Mouse (Mus musculus) bone marrow, adult 2 months (tissue): ENCODE measurements around the gene Zbed6. TPM values are rescaled to one million over a fixed set of nuclear protein-coding genes. Genes with fewer than 3 reads are reported as not detected.
"Not testable (repeated sequence)": the region's sequence is repeated elsewhere in the genome, so short reads cannot be mapped to it uniquely, and the experiment has no call there.

Experiments used
- H3K27ac ChIP-seq: fragments of 200-500 bp; 2 replicates; pipeline ENCODE4 v1.5.1; 2012; ENCODE audit warnings: low read depth, mild to moderate bottlenecking, control low read depth, inconsistent platforms, low read length; ENCODE audit not compliant: control insufficient read depth, poor library complexity, insufficient read depth
- H3K4me1 ChIP-seq: fragments of 200-500 bp; 2 replicates; pipeline ENCODE4 v1.6.1; 2011; ENCODE audit warnings: low read length; ENCODE audit not compliant: control insufficient read depth, insufficient read depth
- H3K4me3 ChIP-seq: fragments of 200-500 bp; replicated peaks from 2 replicates; pipeline ENCODE3; 2011; ENCODE audit warnings: mild to moderate bottlenecking, low read depth, low read length, control low read depth; ENCODE audit not compliant: control insufficient read depth
- CTCF ChIP-seq: fragments of 200-500 bp; IDR thresholded peaks from 2 replicates; pipeline ENCODE4 v1.5.1; 2011; ENCODE audit warnings: low read length, control low read depth; ENCODE audit not compliant: control insufficient read depth, insufficient read depth
- POLR2A ChIP-seq: fragments of 200-500 bp; IDR thresholded peaks from 2 replicates; pipeline ENCODE4 v1.6.1; 2011; ENCODE audit warnings: low read depth, mild to moderate bottlenecking, control low read depth, low read length, borderline replicate concordance; ENCODE audit not compliant: control insufficient read depth
- WGBS: fragments of 180-500 bp; shearing (Covaris S2); methylation state at CpG from one replicate; pipeline ENCODE4 v1.1.7; 2018; 5-methylcytosine and 5-hydroxymethylcytosine counted together
- polyA plus RNA-seq: library from polyadenylated mRNA; stranded (reverse); fragments of >200 nt; gene quantifications from 2 replicates; pipeline ENCODE4 v1.2.4, GENCODE M21; 2011; ENCODE audit warnings: low replicate concordance; ENCODE audit not compliant: missing spikeins, insufficient read depth, insufficient read length

Gene Zbed6
- polyA plus RNA-seq, 1 experiment = not detected

DNA sequence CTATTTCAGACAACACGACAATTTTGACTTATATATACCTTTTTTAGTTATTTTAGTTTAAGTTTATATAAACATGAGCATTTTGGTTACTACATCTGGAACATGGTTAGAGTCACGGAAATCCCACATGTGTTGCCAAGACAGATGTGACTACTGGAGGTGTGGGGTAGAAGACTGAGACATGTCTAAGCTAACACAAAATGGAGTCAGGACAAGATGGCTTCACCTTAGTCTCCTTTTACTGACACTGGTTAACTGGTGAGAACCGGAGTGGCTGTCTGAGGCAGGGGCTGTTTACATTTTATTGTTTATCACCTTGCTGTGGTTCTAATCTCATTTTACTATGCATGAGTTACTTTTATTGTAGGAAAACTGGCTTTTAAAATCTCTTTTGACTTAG lies 7.9 kb upstream of the Zbed6 start:
- 88% methylated on average over 3 of the region's 3 CpGs for WGBS
- TF ChIP-seq POLR2A (no peak), CTCF (no peak)
- no peak overlapping the region for H3K4me3 ChIP-seq

DNA sequence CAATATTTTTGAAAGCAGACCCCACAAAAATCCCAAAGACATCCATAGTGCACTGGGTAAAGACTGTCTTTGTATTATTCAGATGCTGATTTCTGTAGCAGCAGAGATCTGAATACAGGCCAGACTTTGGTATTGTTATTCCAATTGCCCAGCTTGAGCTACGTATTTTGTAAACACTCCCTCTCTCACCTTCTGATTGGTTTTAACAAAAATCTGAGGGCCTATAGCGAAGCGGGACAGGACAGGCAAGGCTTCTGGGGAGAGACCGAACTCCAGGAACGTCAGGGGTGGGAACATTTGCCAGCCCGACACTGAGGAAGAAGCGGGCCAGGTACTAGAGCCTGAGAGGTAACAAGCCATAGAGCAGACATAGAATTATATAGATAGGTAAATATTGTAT lies 7.0 kb upstream of the Zbed6 start:
- H3K4me3 ChIP-seq = no peak overlapping the region
- no peaks in the 10 kb centered on the region; the same call in 1 of the 2 replicates for H3K4me1 ChIP-seq
- TF ChIP-seq POLR2A (no peak), CTCF (no peak)
- no peak overlapping the region for H3K27ac ChIP-seq
- WGBS = 87% methylated on average over 7 of the region's 7 CpGs

More for the DNA sequence above, 7.9 kb upstream of the Zbed6 start:
- Histone ChIP-seq H3K27ac (no peak overlapping the region), H3K4me1 (no peaks in the 10 kb centered on the region; the same call in 1 of the 2 replicates)

DNA sequence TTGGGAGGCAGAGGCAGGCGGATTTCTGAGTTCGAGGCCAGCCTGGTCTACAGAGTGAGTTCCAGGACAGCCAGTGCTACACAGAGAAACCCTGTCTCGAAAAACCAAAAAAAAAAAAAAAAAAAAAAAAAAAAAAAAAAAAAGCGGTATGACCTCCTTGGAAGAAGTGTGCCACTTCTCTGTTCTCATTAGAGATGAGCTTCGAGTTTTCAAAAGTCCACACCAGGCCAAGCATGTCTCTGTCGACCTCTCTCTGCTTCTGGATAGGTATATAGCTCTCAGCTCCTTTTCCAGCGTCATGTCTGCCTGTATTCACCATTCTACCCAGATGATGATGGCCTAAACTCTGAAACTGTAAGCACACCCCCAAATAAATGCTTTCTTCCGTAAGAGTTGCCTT lies 5.0 kb upstream of the Zbed6 start:
- not testable (repeated sequence) for H3K4me1 ChIP-seq, H3K4me3 ChIP-seq, H3K27ac ChIP-seq
- WGBS = 74% methylated on average over 7 of the region's 8 CpGs

DNA sequence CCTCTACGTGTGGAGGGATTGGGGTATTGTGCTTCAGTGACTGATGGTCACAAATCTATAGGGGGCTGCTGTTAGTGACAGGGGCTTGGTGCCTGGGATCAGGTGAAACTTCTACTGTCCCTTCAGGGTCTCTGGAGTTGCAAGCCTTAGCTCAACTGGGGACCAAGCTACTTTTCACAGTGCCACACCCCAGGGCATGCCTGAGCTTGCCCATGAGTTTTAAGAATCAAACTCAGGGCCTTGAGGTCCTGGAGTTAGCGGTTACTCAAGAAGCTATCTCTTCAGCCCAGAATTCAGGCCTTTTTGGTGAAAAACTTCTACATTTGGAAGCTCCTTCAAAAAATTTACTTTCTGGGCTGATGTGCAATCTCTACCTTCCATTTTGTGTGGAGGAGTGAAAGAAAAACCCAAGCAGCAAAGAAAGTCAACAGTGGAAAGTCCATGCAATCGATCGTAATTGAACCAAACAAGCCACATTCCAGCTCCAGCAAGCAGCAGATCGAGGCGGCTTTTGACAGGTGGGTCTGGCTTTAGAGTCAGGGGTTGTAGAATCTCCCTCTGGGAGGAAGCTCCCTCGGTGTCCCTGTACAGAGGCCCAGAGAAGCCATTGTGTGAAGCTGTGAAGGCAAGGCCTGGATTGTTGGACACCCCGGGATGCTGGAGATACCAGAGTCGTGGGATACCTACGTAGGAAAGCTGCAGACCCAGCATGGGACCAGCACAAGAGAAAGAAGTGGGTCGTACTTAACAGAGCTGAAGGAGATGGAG lies 3.7 kb upstream of the Zbed6 start:
- Histone ChIP-seq H3K4me1 (no peaks in the 10 kb centered on the region), H3K4me3 (no peak overlapping the region), H3K27ac (no peak overlapping the region)
- 82% methylated on average over 11 of the region's 11 CpGs for WGBS
- no peak for TF ChIP-seq POLR2A
- TF ChIP-seq CTCF = no peak

DNA sequence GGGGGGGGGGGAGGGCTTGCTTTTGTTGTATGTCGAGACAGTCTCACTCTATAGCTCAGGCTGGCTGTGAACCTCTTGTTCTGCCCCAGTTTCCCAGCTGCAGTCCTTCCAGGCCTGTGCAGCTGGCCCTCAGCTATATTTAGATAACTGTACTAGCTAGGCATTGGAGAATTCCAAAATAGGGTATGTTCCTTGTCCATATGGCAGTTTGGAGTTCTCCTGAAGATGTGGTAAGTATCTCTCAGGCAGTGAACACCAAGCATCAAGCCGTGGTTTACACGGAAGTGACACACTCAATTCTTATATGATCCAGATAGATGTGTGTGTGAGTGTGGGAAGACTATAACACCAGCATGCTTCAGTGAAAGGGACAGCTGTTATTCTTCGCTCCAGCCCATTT lies 2.7 kb upstream of the Zbed6 start:
- TF ChIP-seq POLR2A (no peak), CTCF (no peak)
- Histone ChIP-seq H3K4me1 (no peaks in the 10 kb centered on the region), H3K27ac (no peak overlapping the region), H3K4me3 (no peak overlapping the region)
- 81% methylated on average over 4 of the region's 4 CpGs for WGBS

DNA sequence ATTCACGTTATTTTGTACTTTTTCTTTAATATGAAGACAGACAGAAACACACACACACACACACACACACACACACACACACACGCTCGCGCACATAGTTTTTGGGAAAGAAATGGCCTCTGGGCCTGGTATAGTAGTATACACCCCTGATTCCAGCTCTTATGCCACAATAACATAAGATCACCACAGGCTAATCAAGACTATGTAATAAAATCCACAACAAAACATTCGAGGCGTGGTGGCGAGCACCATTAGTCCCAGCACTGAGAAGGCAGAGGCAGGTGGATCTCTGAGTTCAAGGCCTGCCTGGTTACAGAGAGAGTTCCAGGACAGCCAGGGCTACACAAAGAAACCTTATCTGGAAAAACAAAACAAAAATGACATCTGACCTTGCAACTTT lies 2.3 kb upstream of the Zbed6 start:
- 92% methylated on average over 7 of the region's 7 CpGs for WGBS
- Histone ChIP-seq H3K27ac (no peak overlapping the region), H3K4me3 (no peak overlapping the region), H3K4me1 (no peaks in the 10 kb centered on the region)
- TF ChIP-seq POLR2A (no peak), CTCF (no peak)

DNA sequence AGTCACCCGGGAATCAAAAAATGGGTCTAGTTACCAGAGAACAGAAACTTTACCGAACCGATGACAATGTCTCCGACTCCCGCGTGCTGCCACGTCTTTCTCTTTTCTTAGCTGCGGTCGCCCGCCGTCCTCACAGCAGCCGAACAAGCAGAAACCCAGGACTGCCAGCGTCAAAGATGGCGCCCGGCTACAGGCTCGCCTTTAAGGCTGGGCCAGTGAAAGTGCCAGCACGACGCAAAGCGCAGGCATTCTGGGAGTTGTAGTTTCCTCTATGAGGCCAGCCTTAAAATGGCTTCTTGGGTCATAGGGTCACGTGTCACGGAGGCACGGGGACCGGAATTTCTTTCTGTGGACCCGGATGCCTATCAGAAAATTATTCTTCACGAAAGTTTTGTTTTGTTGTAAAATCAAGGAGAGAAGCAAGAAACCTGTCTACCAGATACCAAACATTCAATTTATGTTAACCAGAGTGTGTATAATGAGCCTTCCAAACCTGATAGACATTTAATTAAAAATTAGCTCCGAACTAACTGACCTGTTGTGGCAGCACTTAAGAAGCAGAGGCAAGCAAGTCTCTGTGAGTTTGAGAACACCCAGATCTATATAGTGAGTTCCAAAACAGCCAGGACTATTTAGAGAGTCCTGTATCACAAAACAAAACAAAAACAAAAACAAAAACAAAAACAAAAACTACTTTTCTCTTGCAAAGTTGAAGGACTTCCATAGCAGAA lies 683 bp upstream of the Zbed6 start, which contains the start of gene Gm38394:
TSS of gene Gm38394 (minus strand) at position 116 of the 731 bp plus-strand sequence.
- Histone ChIP-seq H3K4me3 (peak within 1 kb of the TSS; percentile 98), H3K27ac (peak within 1 kb of the TSS; percentile 89), H3K4me1 (no peaks in the 10 kb centered on the region)
- no peak for TF ChIP-seq CTCF
- TF ChIP-seq POLR2A = peak; percentile 76; the same call in 1 of the 2 replicates
- 3% methylated on average over 26 of the region's 26 CpGs for WGBS

DNA sequence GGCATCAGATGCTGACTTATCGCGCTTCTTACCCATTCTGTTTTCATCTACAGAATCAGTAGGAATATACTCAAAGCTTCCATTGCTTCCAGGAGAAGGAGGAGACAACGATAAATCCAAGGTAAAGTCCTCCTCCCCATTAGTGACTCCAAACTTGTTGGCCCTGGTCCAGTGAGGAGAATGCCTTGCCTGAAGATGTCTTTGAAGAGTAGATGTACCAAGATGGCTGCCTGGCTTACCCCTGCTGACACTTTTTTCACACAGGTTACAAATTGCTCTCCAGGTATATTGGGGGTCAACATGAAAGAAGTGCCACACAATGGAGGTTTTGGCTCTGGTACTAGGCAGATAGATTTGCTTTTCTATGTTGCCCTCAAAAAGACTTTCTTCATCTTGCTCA lies 1.8 kb downstream of the Zbed6 start:
- H3K4me3 ChIP-seq = no peak overlapping the region
- H3K27ac ChIP-seq = no peak overlapping the region
- WGBS = 97% methylated on average over 3 of the region's 3 CpGs
- TF ChIP-seq POLR2A = no peak
- no peak for TF ChIP-seq CTCF
- no peaks in the 10 kb centered on the region for H3K4me1 ChIP-seq
